Mouse (Mus musculus) layer of hippocampus, adult 8-10 months (tissue): ENCODE results near the gene Slco1a5. TPM values are rescaled to one million over a fixed set of nuclear protein-coding genes. Genes with fewer than 3 reads are reported as not detected.
"Not testable (repeated sequence)": the region's sequence is repeated elsewhere in the genome, so short reads cannot be mapped to it uniquely, and the experiment has no call there.

Source experiments
- DNase-seq, 2 experiments: peaks; one replicate each; pipeline ENCODE4 v3.0.0; 2022; ENCODE audit warnings: low spot score in 2 of 2
- total RNA-seq, 4 experiments: library from RNA; stranded (reverse); gene quantifications; 2 replicates each; pipeline ENCODE4 v1.2.4; 2022

The Slco1a5 gene
- total RNA-seq, result under 1 TPM in 1 of 4 experiments, not detected in 3; 0.32 TPM

DNA sequence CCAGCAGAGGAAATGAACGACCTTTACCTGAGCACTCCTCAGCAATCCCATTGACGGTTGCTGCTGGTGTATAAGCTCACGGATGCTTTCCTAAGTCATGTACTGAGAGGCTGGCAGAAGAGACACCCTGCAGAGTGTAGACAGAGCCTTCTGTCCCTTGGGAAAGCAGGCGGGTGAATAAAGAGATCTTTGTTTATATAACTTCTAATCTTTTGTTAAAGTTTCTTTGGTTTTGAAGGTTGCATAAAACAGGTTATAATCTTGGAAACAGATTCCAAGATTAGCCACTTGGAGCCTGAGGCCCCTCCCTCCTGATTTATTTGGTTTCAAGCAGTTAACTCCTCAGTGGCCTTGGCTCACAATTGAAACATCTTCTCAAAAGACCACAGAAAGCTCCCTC, at the start of gene Slco1a5:
TSS of gene Slco1a5 (minus strand) at position 101 of the 400 bp plus-strand sequence.
- no peak for DNase-seq

DNA sequence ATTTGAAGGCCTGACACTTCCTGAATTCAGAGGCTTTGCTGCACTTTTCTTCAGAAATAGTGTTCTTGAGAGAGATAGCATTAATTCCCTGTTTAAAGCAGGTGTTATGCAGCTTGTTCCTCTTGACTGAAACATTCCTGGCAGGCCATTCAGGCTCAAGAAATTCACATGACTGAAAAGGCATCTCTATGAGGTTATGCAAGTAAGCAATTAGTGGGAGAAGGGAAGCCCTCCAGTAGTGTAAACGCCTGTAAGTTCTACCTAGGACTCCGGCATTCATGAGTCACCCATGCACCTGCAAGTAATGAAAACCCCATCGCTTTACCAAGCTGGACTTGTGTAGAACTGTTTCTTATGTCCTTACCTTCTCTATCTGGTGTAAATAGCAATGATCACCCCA, 46.8 kb upstream of the Slco1a5 start:
- no peak for DNase-seq

DNA sequence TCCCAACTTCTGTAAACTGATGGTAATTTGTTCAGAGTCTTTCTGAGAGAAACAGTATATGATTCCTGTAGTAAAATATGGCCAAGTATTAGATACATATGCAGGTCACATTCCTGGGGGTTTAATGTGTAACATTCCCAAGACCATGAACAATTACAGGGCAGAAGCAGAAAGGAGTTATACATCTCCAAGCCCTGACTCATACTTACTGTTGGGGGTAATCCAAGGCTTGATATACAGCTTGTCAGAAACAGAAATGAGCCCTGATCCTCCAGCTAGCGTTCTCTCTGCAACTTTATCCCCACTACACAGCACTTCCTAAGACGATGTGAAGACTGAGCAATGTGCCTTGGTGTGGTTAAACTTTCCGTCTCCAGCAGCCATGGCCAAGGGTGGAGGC, 44.8 kb upstream of the Slco1a5 start:
- DNase-seq, result no peak

DNA sequence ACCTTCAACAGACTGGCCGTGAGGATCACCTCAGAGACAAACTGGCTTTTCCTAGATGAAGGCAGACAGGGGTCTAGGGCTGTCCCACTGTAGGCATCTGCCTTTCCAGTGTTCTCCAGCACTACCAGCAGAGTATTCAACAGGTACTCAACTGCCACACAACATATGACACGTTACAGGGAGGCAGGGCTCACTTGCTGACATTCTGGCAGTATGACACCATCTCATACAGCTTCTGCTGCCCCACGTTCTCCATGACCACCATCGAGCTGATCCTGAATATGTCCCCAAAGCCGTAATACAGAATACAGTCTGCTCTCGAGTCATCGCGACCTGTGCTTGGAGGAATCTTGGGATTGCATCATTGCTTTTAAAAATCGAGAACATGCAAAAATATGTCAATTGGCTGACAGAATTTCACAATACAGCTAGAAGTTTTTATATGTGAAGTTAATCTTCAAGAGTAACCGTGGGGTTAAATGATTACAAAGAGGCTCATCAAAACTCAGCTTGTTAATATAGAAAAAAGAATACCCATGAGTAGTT, 43.8 kb upstream of the Slco1a5 start:
- DNase-seq, result no peak

DNA sequence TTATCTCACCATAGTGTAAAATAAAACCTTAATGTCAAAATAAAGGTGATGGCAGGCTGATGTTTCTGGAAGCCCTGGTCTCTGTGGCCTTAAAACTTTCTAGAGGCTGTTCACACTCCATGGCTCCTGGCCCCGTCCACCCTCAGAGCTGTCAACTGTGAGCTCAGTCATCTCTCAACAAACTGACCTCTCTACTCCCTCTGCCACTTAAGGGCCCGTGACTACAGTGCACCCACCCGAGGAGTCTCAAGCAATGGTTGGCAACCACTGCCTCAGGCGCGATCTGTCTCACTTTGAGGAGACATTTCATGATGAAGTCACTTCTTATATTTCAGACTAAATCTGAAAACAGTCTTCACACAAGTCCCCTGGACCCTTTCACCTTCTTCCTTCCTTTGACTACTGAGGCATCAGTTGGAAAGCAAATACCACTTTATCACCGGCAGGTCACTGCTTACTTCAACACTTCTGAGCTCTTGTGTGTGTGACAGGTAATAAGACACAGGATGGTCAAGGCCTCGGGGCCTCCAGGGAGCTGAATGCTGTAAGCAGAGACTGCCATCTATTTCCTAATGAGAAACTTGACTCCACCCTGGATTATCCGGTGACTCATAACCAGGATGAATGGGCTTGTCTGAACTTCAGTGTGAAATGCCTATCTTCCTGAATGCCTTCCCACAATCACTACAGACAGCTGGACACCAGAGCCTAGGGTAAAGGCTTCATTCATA, 43.1 kb upstream of the Slco1a5 start:
- DNase-seq, result no peak

DNA sequence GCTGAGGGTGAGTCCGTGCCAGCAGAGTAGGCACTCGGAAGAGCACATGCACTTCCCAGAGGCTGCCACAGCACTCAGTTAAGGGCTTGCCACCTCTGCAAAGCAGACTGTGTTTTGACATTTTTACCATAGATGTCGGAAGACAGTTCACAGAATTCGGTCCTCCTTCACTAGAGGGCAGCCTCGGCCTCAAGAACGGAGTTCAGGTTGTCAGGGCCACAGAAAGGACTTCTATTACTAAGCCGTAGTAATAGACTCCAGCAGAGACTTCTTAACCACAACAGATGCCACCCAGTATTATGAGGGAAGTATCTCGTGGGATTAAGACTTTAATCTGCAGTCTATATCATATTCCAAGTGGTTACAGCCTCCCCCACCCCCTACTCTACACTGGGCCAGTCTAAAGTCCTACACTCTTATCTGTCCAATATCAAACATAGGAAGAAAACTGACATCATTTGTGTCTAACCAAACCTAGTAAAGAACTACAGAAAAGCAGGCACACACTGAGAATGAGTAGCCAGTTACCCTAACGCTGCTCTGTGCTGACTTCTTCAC, 40.3 kb upstream of the Slco1a5 start:
- DNase-seq, result no peak

DNA sequence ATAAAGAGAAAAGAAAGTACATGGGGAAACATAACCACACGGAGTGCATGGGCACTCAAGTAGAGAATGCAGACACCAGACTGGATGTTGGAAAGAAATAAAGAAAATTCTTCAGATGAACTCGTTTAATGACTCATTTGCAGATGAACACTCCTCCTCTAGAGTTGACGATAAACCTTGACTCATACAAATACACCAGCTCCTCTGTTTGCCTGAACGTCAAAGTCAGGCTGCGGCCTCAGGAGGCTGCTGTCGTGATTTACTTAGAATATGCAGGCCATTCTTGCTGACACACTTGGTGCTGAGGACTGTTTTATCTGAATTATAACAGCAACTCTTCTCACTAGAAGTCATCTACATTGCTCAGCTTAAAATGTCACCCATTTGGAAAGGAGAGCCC, 39.3 kb upstream of the Slco1a5 start:
- DNase-seq, result no peak

DNA sequence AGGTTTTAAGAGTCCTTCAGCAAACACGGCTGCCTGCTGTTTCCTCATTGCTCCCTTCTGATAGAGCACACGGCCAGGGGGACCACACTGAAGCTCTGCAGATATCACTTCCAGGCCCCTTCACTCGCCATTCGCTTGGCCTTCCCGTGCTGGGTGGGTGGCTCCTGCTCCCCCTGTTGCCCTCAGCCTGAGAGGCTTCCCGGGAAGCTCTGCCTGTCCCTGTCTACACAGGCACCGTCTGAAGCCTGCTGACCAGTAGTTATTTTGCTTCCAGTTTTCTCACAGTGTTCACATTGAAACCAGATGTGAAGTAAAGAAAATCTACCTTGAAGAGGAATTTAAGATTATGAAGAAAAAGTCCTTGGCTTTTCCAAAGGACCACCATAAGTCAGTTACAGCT, 34.3 kb upstream of the Slco1a5 start:
- no peak for DNase-seq

DNA sequence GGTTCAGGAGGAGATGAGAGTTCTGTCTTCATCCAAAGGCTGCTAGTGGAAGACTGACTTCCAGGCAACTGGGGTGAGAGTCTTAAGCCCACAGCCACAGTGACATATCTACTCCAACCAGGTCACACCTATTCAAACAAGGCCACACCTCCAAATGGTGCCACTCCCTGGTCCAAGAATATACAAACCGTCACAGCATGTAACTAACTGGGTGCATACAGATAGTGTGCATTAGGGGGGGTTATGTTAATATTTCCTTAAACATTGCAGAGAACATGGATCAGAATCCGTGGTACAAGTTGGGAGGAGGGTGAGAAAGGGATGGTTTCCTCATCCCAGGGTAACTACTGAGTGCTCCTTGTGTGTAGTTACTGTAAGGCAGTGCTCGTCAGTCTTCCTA, 29.3 kb upstream of the Slco1a5 start:
- DNase-seq, result not testable (repeated sequence)

DNA sequence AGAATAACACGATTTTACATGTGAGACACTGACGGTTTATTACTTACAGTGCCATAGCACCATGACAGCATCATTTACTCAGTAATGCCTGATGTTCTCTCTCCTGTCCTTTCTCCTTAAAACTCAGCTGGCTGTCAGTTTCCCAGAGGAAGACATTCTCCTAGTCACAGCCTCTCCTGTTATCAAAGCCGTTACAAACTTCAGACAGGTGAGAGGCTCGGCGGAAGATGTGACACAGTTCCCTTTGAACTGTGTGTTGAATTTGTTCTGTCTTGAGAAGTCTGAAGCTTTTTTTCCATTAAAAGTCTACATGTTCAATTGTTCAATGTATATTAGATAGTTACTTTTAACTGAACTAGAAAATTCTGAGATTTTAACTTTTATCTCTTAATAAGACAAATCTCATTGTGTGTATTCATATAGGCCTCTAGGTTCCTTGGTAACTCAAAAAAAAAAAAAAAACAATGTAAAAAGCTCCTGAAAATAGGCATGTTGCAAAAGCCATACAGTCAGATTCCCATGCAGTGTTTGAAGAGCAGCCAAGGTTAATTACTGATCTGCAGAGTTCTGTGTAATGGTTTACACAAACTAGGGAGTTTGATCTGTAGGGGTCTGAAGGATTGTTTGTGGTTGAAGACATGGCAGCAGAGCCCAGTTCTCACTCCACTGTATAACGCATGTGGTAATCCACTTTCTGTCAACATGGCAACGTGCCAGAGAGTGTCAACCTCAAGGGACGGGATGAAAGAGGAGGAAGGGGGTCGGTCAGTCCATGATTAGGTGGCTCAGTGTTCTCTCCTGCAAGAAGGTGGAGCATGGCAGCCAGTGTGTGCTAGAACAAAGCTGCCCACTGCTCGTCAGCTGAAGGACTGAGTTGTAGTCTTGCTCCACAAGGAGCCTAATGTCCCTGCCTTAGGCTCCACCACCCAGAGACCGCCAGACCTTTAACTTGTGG, 24.9 kb upstream of the Slco1a5 start:
- DNase-seq, result no peak

DNA sequence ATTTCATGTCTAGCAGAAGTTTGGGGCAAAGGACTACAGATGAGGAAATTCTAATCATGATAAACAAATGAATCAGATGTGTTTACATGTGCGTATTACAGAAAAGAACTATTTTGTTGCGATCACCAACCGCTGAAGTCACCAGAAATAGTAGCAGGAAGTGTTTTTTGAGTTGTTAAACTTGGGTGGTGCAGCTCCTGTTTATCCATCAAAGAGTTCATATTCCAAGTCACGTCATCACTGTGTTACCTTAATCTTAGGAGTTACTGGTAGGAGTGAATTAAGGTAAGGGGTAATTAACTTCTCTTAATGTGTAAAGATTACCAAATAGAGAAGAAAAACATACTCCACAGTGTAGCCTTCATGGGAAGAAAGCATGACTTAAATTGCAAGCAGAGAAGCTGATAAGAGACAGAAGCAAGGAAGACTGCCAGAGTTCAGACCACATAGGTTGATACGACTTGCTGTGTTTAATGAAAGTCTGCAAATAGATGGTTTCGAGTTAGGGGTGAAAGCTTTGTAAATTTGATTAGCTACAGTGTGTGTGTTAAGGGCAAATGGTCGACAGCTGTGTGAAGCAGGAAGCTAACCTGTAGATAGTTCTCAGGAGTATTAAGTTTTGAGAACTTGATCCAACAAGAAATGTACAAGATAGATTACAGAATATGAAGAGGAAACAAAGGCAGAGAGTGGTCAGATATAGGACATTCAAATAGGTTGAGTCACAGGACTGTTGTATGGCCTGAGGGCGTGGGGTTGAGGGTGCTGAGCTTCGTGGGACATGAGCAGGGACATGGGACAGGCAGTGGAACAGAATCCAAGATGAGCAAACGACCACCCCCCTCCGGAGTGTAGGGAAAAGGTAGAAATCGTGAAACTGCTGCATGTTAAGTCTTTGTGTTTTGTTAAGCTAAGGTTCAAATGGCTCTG, 23.7 kb upstream of the Slco1a5 start:
- no peak for DNase-seq

DNA sequence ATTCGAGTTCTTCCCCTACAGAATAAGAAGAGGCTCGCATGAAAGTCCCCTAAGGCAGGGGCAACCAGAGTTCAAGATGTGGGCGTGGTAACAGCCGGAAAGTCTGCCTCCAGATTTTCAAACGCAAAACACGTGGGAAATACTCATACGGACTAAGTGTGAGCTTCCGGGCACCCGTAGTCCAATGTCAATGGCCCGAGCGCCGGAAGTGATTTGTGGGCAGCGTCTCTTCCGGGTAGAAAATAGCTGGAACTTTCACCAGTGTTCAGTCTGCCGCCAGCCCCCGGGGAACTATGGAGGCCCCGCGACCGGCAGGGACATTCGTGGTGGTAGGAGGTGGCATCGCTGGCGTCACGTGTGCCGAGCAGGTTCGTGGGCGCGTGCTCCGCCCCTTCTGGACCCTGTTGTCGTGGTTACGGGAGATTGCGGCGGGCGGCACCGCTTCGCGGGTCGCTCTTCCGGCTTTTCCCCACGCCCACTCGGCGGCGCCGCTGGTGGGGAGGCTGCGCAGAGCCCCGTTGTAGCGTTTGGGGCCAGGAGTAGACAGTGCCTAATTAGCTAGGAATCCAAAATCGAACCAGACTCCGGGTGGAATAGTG, 22.8 kb upstream of the Slco1a5 start, which contains the start of gene Pyroxd1:
TSS of gene Pyroxd1 (plus strand) at position 215 of the 599 bp plus-strand sequence.
- DNase-seq, result peak; percentile 84 to 88

DNA sequence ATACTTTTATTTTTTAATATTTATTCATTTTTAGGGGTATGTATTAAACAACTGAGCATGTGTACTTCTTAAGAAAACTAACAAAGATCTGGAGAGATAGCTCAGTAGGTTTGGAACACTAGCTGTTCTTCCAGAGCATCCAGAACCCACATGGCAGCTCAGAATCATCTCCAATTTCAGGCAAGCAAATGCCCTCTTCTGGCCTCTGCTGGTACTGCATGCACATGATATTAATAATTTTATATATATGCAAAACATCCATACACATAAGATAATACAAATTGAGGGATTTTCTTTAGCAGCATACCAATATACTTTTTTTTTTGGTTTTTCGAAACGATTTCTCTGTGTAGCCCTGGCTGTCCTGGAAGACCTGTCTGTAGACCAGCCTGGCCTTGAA, 20.8 kb upstream of the Slco1a5 start:
- DNase-seq, result peak in 1 of 2 experiments; percentile 48

DNA sequence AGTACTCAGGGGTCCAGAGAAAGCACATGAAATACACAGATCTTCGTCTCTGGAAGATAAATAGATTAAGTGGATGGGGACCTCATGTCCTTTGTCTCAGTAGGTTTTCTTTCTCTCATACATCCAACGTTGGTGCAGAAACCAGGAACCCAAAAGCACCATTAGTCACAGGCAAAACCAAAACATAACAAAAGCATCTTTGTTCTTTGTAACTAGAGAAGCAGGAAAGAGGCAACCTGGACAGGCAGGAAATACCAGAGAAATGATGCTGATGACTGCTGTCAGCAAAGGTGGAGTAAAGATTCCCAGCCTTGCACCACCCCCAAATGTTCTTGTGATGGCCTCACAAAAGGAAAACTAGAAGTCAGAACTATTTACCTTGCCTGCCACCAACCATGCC, 16.8 kb upstream of the Slco1a5 start:
- no peak for DNase-seq

DNA sequence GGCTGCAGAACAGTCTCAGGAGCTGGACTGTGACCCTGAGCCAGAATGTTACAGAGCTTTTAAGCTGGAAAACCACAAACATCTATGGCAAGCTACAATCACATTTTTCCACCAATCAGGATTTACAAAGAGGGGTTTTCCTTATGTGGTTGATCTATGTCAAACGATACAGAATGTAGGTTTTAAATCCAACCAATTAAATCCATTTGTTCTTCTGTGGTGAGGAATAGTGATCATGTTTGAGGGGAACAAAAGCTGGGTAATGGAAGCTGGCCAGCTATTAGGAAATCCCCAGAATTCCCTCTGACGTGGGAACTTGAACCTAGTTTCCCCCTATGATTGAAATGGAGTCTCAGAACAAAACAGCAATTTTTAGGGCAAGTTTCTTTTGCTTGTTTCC, 16.2 kb upstream of the Slco1a5 start:
- no peak for DNase-seq

DNA sequence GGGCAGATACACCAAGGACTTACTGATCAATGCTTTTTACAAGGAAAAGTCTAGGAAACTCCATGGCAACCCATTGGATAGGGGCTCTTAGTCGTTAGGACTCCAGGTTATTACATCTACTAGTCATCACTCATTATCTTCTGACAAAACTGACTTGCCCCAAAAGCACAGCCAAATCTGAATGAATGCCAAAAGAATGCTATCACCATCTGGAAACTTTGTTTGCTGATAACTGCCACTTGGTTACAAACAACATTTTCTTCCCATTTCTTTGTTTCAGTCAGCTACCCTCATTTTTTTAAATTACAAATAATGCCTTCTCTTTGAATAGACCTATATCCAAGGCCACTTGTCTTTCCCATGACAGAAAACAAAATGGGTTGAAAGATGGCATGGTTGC, 6.4 kb upstream of the Slco1a5 start:
- no peak for DNase-seq

DNA sequence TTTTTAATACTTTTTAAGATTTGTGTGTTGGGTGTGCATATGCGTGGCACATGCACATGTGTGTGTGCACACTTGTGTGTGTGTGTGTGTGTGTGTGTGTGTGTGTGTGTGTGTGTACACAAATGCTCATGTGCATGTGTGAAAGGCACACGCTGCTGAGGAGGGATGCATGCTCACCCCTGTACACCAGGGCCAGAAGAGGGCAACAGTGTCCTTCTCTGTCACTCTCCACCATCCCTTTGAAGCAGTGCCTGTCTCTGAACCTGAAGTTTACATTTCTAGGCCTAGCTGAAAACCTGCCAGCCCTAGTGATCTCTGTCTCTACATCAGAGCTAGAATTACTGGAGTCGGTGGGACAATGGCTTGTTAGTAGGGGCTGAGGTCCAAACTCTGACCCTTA, 3.8 kb upstream of the Slco1a5 start:
- no peak for DNase-seq

DNA sequence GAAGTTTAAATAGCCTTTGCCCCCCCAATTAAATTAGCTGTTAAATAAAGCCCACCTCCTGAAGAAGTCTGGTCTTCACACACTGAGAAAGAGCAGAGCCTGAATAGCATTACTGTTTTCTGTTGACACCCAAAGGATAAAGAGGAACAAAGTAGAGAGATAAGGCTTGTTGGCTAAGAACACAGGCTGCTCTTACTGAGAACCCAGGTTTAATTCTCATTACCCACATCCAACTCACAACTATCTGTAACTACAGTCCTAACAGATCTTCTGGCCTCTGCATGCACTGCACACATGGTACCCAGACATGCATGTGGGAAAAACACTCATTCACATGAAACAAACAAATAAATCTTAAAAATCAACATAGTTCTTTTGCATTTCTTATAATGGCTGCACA, 5.7 kb downstream of the Slco1a5 start:
- no peak for DNase-seq

DNA sequence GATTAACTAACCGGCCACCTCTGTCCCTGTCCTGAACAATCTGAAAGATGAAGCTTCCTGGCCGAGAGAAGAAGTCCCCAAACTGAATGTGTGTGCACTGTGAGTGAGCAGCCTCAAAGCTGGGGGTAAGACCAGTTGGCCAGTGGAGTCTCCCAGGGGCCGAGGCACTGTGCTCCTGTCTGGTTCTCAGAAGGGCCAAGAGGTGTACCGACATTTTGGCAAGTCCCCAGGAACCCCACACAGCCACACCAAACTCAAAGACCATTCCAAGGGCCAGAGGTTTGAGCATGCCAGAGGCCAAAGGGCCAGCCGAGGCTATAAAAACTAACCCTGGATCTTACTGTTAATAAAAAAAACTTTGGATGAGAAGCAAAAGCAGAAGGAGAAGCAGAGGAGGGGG, 8.5 kb downstream of the Slco1a5 start:
- no peak for DNase-seq

DNA sequence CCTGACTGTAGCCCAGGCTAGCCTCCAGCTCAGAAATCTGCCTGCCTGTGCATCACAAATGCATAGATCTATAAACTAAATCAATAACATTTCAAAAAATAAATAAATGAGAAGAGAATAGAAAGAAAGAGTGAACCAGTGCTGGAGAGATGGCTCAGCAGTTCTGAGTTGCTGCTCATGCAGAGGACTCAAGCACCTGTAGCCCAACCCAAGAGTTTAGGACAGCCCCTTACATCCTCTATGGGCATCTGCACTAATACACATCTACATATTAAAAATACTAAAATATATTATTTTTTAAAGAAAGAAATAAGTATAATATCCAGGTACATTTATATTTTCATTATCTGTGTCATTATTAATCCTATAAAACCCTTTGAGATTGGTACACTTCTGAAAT, 17.7 kb downstream of the Slco1a5 start:
- no peak for DNase-seq
